Mouse (Mus musculus) intestine, embryonic 16.5 days (tissue): ENCODE results near the gene Neil3. TPM values are rescaled to one million over a fixed set of nuclear protein-coding genes. Genes with fewer than 3 reads are reported as not detected.

Experiments used
- ATAC-seq: fragments of 200-750 bp; cut with Nextera tagmentation; 2 replicates; pipeline ENCODE4 v1.8.0; 2017; ENCODE audit warnings: moderate TSS enrichment, moderate library complexity
- H3K27ac ChIP-seq: fragments of 300-500 bp; sonication (generic); 2 replicates; pipeline ENCODE4 v1.5.1; 2014; ENCODE audit warnings: mild to moderate bottlenecking, low read length
- H3K27me3 ChIP-seq: fragments of 300-500 bp; sonication (generic); replicated peaks from 2 replicates; pipeline ENCODE4 v1.6.1; 2014; ENCODE audit warnings: low read length, control low read depth, mixed read lengths; ENCODE audit not compliant: control insufficient read depth, insufficient read depth
- H3K36me3 ChIP-seq: fragments of 300-500 bp; sonication (generic); 2 replicates; pipeline ENCODE4 v1.6.1; 2014; ENCODE audit warnings: low read length, control low read depth; ENCODE audit not compliant: control insufficient read depth, insufficient read depth
- H3K4me1 ChIP-seq: fragments of 300-500 bp; sonication (generic); 2 replicates; pipeline ENCODE4 v1.6.1; 2014; ENCODE audit warnings: low read length, control low read depth, mixed read lengths; ENCODE audit not compliant: control insufficient read depth, insufficient read depth
- H3K4me2 ChIP-seq: fragments of 300-500 bp; sonication (generic); 2 replicates; pipeline ENCODE4 v1.6.1; 2014; ENCODE audit warnings: low read depth, low read length, control low read depth
- H3K4me3 ChIP-seq: fragments of 300-500 bp; sonication (generic); 2 replicates; pipeline ENCODE4 v1.5.1; 2014; ENCODE audit warnings: mild to moderate bottlenecking, low read length
- H3K9ac ChIP-seq: fragments of 300-500 bp; sonication (generic); 2 replicates; pipeline ENCODE4 v1.6.1; 2014; ENCODE audit warnings: low read depth, low read length
- H3K9me3 ChIP-seq: fragments of 300-500 bp; sonication (generic); 2 replicates; pipeline ENCODE4 v1.6.1; 2016; ENCODE audit warnings: low read length, control low read depth; ENCODE audit not compliant: control insufficient read depth
- WGBS: fragments of 180-500 bp; shearing (Covaris S2); extraction: QIAGEN DNeasy Blood & Tissue Kit; methylation state at CpG from one replicate; pipeline ENCODE4 v1.1.7; 2014; 5-methylcytosine and 5-hydroxymethylcytosine counted together
- polyA plus RNA-seq: library from polyadenylated mRNA; unstranded; fragments of >200 nt; fragmentation: Nextera tagmentation; extraction: Ambion mirVana; gene quantifications from 2 replicates; pipeline ENCODE4 v1.2.1, GENCODE M21; 2015

Neil3 gene
- polyA plus RNA-seq: 19.6 and 24.4 TPM in 2 replicates

DNA sequence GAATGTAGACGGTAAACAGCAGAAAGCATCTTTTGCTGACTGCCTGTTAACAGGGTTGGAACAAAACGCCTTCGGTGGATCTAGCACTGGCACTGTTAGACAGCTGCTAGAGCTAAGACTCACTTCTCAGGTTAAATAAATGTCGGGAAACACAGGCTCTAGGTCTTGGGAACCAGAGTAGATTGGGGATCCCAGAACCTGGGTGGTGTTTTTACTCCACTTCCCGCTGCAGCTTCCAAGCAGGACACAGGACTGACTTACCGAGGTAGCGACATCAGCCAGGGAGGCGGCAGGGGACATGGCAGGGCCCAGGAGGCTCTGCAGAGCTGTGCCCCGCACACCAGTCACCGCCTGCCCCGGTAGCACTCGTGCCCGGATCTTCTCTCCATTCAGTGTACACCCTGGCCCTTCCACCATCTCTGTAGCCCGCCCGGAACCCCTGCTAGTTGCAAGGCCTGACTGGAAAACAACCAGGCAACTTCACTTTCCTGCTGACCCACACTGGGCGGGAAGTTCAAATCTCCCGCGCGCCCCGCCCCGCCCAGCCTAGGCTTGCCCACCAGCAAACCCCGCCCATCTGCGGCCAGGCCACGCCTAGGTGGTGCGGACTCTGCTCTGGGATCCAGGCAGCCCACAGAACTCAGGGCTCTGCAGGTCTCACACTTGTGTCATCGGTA is at the start of gene Neil3:
Gene Neil3 (minus strand): TSS at position 571 of the 677 bp plus-strand sequence.
- Histone ChIP-seq H3K36me3 (no peaks in the 10 kb centered on the region), H3K4me3 (peak within 1 kb of the TSS; percentile 69), H3K4me1 (peaks cover 6% of the 10 kb centered on the region), H3K9ac (peak within 1 kb of the TSS; percentile 75), H3K4me2 (peak within 1 kb of the TSS; percentile 71), H3K27ac (0 out of 2 replicates have a peak within 1 kb of the TSS, but pooled peaks have one; percentile 40), H3K9me3 (no peaks in the 10 kb centered on the region), H3K27me3 (no peaks in the 10 kb centered on the region)
- 2% methylated on average over 26 of the region's 26 CpGs for WGBS
- ATAC-seq: peak; percentile 100

DNA sequence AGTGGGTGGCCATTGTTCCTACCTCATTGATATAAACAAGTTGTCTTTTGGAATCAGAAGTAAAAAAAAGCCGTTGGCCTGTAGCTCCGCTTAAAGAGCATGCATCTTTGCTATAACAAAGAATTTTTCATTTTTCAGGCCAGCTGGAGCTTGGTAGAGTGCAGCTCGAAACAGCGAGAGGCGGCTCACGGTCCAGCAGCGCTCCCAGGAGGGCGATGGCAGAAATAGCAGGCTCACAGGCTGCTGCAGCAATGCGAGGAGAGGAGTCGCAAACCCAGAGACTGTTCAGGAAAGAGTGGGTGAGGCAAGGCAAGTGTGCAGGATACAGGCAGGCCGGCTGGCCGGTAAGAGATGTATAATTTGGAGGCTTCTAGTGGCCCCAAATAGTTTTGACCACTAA is 42.0 kb upstream of the Neil3 start:
- no peak overlapping the region for H3K27ac ChIP-seq
- ATAC-seq: peak; percentile 70
- no peak overlapping the region for H3K4me2 ChIP-seq
- H3K9me3 ChIP-seq: peaks cover 3% of the 10 kb centered on the region; the same call in 1 of the 2 replicates
- no peaks in the 10 kb centered on the region for H3K4me1 ChIP-seq
- H3K36me3 ChIP-seq: no peaks in the 10 kb centered on the region
- no peak overlapping the region for H3K4me3 ChIP-seq
- no peak overlapping the region for H3K9ac ChIP-seq
- WGBS: 17% methylated on average over 12 of the region's 12 CpGs
- H3K27me3 ChIP-seq: no peaks in the 10 kb centered on the region

DNA sequence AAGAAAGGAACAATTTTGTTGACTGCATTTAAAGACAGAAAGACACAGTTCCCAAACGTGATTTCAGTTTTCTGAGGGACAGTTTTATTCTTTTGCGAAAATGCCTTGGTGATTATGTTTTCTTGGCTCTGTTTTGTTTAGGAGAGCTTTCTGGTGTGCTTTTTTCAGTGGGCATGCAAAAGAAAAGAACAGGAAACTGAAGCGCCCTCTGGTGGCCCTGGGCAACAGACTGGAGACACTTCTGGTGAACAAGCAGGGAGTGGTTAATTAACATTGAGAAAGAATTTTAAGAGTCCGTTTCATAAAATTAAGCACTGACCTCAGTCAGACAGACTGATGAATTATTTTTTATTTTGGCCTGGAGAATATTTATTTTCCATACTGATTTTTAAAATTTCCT is 25.1 kb upstream of the Neil3 start:
- no peak for ATAC-seq

GRCm38 (mm10) chr8:53661436-53661835 is 22.6 kb upstream of the Neil3 start:
- Histone ChIP-seq H3K4me1 (no peaks in the 10 kb centered on the region), H3K9ac (no peak overlapping the region), H3K36me3 (no peaks in the 10 kb centered on the region), H3K27ac (no peak overlapping the region), H3K4me2 (no peak overlapping the region), H3K9me3 (no peaks in the 10 kb centered on the region), H3K4me3 (no peak overlapping the region), H3K27me3 (no peaks in the 10 kb centered on the region)
- ATAC-seq: no peak
- WGBS: 70% methylated on average over 3 of the region's 3 CpGs

More for the DNA sequence above, 25.1 kb upstream of the Neil3 start:
- no peak overlapping the region for H3K9ac ChIP-seq
- WGBS: 31% methylated on average over 4 of the region's 4 CpGs
- H3K27me3 ChIP-seq: no peaks in the 10 kb centered on the region
- no peaks in the 10 kb centered on the region for H3K4me1 ChIP-seq
- H3K36me3 ChIP-seq: no peaks in the 10 kb centered on the region
- no peaks in the 10 kb centered on the region for H3K9me3 ChIP-seq
- no peak overlapping the region for H3K27ac ChIP-seq
- no peak overlapping the region for H3K4me3 ChIP-seq
- H3K4me2 ChIP-seq: no peak overlapping the region

DNA sequence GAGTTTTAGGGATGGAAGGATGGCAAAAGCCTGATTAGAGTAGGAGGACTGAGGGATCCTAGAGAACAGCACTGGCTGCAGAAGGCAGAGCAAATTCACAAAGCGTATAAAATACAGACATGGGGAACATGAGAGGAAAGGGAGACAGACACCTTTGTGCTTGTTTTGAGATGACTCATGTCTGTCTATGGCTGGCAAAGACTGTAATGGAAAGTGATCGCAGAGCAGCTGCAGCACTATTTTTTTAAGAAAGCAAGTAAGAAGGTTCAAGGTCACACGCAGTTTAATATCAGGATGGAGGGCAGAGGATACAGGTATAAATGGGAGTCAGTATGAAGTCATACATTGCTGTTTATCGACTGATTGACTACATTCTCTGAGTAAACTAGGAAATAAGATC is 8.2 kb downstream of the Neil3 start:
- Histone ChIP-seq H3K27me3 (no peaks in the 10 kb centered on the region), H3K36me3 (no peaks in the 10 kb centered on the region), H3K4me3 (no peak overlapping the region), H3K4me1 (no peaks in the 10 kb centered on the region), H3K9me3 (no peaks in the 10 kb centered on the region), H3K27ac (no peak overlapping the region), H3K9ac (no peak overlapping the region), H3K4me2 (no peak overlapping the region)
- WGBS: 81% methylated on average over 4 of the region's 4 CpGs
- ATAC-seq: no peak

DNA sequence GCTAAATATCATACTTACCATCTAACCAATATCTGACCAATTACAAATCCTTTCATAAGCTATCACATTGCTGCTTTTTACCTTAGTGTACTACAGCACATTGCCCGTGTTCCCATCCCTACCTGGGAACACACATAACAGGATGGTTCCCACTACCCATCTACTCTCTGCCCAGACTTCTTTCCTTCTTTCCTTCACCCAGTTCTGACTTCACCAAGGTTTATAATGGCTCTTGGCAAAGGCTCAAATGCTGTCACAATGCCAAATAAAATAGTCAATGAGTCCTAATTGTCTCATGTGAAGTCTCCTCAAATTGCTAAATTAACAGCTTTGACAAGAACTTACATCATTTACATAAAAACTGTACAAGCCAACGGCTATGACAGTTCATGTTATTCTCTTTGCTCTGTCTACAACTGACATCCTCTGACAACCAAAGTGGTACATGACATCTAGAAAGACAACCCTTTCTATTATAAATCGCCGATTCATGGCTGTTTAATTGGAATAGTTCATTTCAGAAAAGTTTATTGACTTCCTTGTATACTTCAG is 9.9 kb downstream of the Neil3 start:
- 89% methylated on average over 4 of the region's 4 CpGs for WGBS
- Histone ChIP-seq H3K4me2 (no peak overlapping the region), H3K27me3 (no peaks in the 10 kb centered on the region), H3K4me1 (no peaks in the 10 kb centered on the region), H3K9me3 (no peaks in the 10 kb centered on the region), H3K27ac (no peak overlapping the region), H3K4me3 (no peak overlapping the region), H3K36me3 (no peaks in the 10 kb centered on the region), H3K9ac (no peak overlapping the region)
- ATAC-seq: no peak

- no peak overlapping the region for H3K27ac ChIP-seq
- H3K9ac ChIP-seq: no peak overlapping the region
- peak; percentile 60; the same call in 1 of the 2 replicates for ATAC-seq
- no peaks in the 10 kb centered on the region for H3K4me1 ChIP-seq
- H3K9me3 ChIP-seq: no peaks in the 10 kb centered on the region
- no peaks in the 10 kb centered on the region for H3K27me3 ChIP-seq
- 63% methylated on average over 3 of the region's 3 CpGs for WGBS
- no peak overlapping the region for H3K4me2 ChIP-seq
- H3K36me3 ChIP-seq: no peaks in the 10 kb centered on the region
- no peak overlapping the region for H3K4me3 ChIP-seq
Observed at GRCm38 (mm10) chr8:53623425-53623824, 15.4 kb downstream of the Neil3 start.

- Histone ChIP-seq H3K4me1 (0 out of 2 replicates have a peak, but pooled peaks cover 2% of the 10 kb centered on the region), H3K27me3 (no peaks in the 10 kb centered on the region), H3K27ac (no peak overlapping the region), H3K36me3 (no peaks in the 10 kb centered on the region), H3K9ac (no peak overlapping the region), H3K4me2 (no peak overlapping the region), H3K4me3 (no peak overlapping the region), H3K9me3 (no peaks in the 10 kb centered on the region)
- 99% methylated on average over 3 of the region's 3 CpGs for WGBS
- ATAC-seq: no peak
Observed at GRCm38 (mm10) chr8:53619196-53619595, 19.7 kb downstream of the Neil3 start.

- no peaks in the 10 kb centered on the region for H3K9me3 ChIP-seq
- no peaks in the 10 kb centered on the region for H3K27me3 ChIP-seq
- H3K4me1 ChIP-seq: peaks cover 9% of the 10 kb centered on the region; the same call in 1 of the 2 replicates
- H3K27ac ChIP-seq: no peak overlapping the region; the same call in 1 of the 2 replicates
- 60% methylated on average over 8 of the region's 8 CpGs for WGBS
- no peaks in the 10 kb centered on the region for H3K36me3 ChIP-seq
- ATAC-seq: peak; percentile 83
- peak overlapping the region; percentile 36 for H3K4me3 ChIP-seq
- H3K9ac ChIP-seq: no peak overlapping the region
- peak overlapping the region; percentile 24 for H3K4me2 ChIP-seq
Observed at GRCm38 (mm10) chr8:53614288-53614646, 24.6 kb downstream of the Neil3 start.
